Mouse (Mus musculus): Measurements from ENCODE around the gene Rps21. TPM values are rescaled to one million over a fixed set of nuclear protein-coding genes. Genes with fewer than 3 reads are reported as not detected.

Rps21 gene
- total RNA-seq, 2 experiments from 2014 or later: 616 to 687 TPM

- intact Hi-C loops (cut with DNase I): no loop called here
- DNase-seq: peak; percentile 47
Measured at GRCm38 (mm10) chr2:180228592-180228991, 28.6 kb upstream of the Rps21 start.

GRCm38 (mm10) chr2:180229129-180229528 lies 28.0 kb upstream of the Rps21 start:
- intact Hi-C loops (cut with DNase I): no loop called here
- no peak for DNase-seq

GRCm38 (mm10) chr2:180230482-180230881 lies 26.7 kb upstream of the Rps21 start:
- no peak for DNase-seq
- intact Hi-C loops (cut with DNase I): no loop called here

GRCm38 (mm10) chr2:180233101-180233904 lies 23.9 kb upstream of the Rps21 start:
- intact Hi-C loops (cut with DNase I): no loop called here
- no peak for DNase-seq

GRCm38 (mm10) chr2:180234353-180234752 lies 22.8 kb upstream of the Rps21 start:
- no peak for DNase-seq
- intact Hi-C loops (cut with DNase I): no loop called here

- DNase-seq: no peak
- intact Hi-C loops (cut with DNase I): no loop called here
Measured at GRCm38 (mm10) chr2:180234980-180235379, 22.2 kb upstream of the Rps21 start.

- intact Hi-C loops (cut with DNase I): no loop called here
- no peak for DNase-seq
Measured at GRCm38 (mm10) chr2:180235788-180236187, 21.4 kb upstream of the Rps21 start.

- intact Hi-C loops (cut with DNase I): no loop called here
- DNase-seq: no peak
Measured at GRCm38 (mm10) chr2:180236500-180236899, 20.7 kb upstream of the Rps21 start.

GRCm38 (mm10) chr2:180236930-180237329 lies 20.2 kb upstream of the Rps21 start:
- no peak for DNase-seq
- intact Hi-C loops (cut with DNase I): no loop called here

GRCm38 (mm10) chr2:180237601-180238345 lies 19.4 kb upstream of the Rps21 start:
- no peak for DNase-seq
- intact Hi-C loops (cut with DNase I): no loop called here

- intact Hi-C loops (cut with DNase I): no loop called here
Measured at GRCm38 (mm10) chr2:180238591-180238990, 18.6 kb upstream of the Rps21 start.

GRCm38 (mm10) chr2:180243108-180243507 lies 14.1 kb upstream of the Rps21 start:
- intact Hi-C loops (cut with DNase I): no loop called here
- no peak for DNase-seq

More at GRCm38 (mm10) chr2:180238591-180238990, 18.6 kb upstream of the Rps21 start:
- DNase-seq: no peak

- intact Hi-C loops (cut with DNase I): no loop called here
- no peak for DNase-seq
Measured at GRCm38 (mm10) chr2:180247916-180248315, 9.3 kb upstream of the Rps21 start.

- intact Hi-C loops (cut with DNase I): no loop called here
- no peak for DNase-seq
Measured at GRCm38 (mm10) chr2:180248947-180249660, 8.1 kb upstream of the Rps21 start.

GRCm38 (mm10) chr2:180250930-180251611 lies 6.1 kb upstream of the Rps21 start:
- DNase-seq: peak; percentile 80
- intact Hi-C loops (cut with DNase I): loop anchor here (5.0 to 10.0 kb wide), 2 partner anchors 84 to 176 kb away; partner anchors contain the start of gene Mtg2

- intact Hi-C loops (cut with DNase I): loop anchor here (5.0 to 10.0 kb wide), 2 partner anchors 85 to 177 kb away; partner anchors contain the start of gene Mtg2
- no peak for DNase-seq
Measured at GRCm38 (mm10) chr2:180251838-180252237, 5.3 kb upstream of the Rps21 start.

- intact Hi-C loops (cut with DNase I): loop anchor here (5.0 to 10.0 kb wide), 2 partner anchors 87 to 180 kb away; partner anchors contain the start of gene Mtg2
- DNase-seq: no peak
Measured at GRCm38 (mm10) chr2:180254436-180255209, 2.6 kb upstream of the Rps21 start.

- no peak for DNase-seq
- intact Hi-C loops (cut with DNase I): loop anchor here (10.0 kb wide), 1 partner anchor 181 kb away; the partner anchor contains the start of gene Mtg2
Measured at GRCm38 (mm10) chr2:180255701-180256100, 1.5 kb upstream of the Rps21 start.

- no peak for DNase-seq
- intact Hi-C loops (cut with DNase I): loop anchor here (10.0 kb wide), 1 partner anchor 182 kb away; the partner anchor contains the start of gene Mtg2
Measured at GRCm38 (mm10) chr2:180256296-180257000, 729 bp upstream of the Rps21 start.

Data from left cerebral cortex, postnatal 4 days (tissue).